Mouse (Mus musculus): ENCODE data around the gene Acads.

DNA sequence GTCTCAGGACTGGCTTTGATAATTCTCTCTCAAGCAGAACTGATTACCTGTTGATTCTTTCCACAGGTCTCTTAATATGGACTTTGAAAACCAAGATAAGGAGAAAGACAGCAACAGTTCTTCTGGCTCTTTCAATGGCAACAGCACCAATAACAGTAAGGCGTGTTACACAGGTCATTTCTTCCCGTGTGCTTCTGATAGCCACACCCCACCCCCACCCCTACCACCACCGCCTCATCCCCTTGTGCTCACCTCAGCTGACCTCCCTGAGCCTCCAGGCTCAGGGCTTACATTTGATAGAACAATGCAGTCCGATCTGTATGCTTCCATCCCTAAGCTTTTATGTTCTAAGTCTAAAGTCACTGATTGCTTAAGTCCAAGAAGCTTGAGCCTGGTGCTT, 44.4 kb downstream of the Acads start:
- TF ChIP-seq CTCF (conservative IDR thresholded peaks at IDR 0.05; ENCODE audit: insufficient read depth, insufficient read length, low read depth, low read length) (no peak), POLR2A (IDR thresholded peaks at IDR 0.05; ENCODE audit: low read depth, low read length) (no peak)

Data from kidney, adult 2 months (tissue).